Mouse (Mus musculus) c-Kit-positive CD71-positive TER-119-positive erythroid progenitor cells, embryonic 14.5 days (primary cell): ENCODE data around the gene Foxn1.
A peak's percentile ranks its signal among the peaks of the same experiment; 100 is the strongest.

Experiments
- DNase-seq: peaks from one replicate; pipeline ENCODE4 v3.0.0-alpha.2; 2013; ENCODE audit warnings: low spot score

Gene Foxn1

DNA sequence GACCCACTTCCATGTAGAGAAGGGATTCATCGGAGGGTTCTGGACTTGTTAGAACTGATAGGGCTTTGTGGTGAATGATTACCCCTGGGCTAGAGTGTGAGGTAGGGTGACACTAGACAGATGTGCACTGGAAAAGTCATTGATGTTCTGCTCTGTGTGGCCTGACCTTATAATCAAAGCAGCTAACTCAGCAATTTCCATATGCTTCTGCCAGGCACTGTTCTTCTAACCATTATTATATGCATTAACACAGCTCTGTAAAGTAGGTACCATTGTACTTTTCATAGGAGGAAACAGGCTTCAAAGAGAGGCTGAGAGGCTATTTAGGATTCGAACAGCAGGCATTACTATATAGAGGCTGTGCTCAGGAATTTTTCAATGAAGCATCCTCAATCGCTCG, 59.1 kb downstream of the Foxn1 start:
- no peak for DNase-seq

DNA sequence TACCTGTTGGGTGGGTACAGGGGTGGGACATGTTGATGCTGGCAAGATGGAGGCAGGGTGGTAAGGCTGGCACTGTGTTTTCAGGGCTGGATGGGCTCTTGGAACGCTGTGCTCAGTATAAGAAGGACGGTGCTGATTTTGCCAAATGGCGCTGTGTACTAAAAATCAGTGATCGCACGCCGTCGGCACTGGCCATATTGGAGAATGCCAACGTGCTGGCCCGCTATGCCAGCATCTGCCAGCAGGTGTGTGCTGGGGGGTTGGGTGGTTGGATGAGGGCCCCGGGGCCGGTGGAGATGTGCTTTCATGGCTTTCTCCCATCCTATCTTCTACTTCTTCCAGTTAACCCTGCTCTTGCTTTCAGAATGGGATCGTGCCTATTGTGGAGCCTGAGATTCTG, 61.4 kb downstream of the Foxn1 start:
- no peak for DNase-seq

DNA sequence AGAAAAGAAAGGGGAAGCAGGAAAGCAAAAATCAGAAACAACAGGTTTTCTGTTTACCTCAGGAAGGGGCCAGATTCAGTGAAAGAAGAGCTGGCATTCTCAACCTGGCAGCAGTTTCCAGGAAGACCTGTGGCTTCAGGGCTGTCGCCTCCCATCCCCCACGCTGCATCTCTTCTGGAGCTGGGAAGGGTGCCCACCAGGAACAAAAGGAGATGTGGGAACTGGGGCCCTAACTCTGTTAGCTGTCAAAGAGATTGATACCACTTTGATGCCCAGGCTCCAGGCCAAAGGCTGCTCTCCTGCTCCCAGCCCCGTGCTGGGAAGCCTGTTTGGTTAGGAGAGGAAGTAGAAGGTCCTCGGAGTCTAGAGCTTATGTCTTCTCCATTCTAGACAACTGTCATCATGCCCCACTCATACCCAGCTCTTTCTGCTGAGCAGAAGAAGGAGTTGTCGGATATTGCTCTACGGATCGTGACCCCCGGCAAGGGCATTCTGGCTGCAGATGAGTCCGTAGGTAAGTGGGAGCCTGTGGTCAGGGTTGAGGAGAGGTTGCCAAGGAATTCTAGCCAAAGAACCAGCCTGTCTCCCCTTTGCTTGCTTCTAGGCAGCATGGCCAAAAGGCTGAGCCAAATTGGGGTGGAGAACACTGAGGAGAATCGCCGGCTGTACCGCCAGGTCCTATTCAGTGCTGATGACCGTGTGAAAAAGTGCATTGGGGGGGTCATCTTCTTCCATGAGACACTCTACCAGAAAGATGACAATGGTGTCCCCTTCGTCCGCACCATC, 62.2 kb downstream of the Foxn1 start:
- no peak for DNase-seq

DNA sequence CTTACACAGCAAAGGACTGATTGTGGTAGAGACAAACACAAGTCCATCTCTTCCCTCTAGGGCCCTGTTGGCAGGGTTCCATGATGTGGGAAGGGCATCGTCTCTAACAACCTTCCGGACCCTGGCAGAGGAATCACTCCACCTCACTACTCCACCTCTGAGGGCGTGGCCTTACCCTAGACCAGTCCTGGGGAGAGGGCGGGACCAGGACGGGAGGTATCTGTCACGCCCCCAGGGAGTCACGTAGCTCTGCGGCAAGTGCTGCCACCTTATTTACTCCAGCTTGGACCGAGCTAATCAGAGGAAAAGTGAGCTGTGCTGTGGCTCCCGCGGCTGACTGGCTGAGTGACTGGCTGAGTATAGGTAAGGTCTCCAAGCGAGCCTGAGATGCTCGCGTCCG, 63.5 kb downstream of the Foxn1 start, which contains the start of gene Aldoc:
Gene Aldoc (plus strand): TSS at position 109 of the 400 bp plus-strand sequence.
- DNase-seq: peak; percentile 81

- no peak for DNase-seq
Observed at GRCm38 (mm10) chr11:78322076-78322831, 64.1 kb downstream of the Foxn1 start.

DNA sequence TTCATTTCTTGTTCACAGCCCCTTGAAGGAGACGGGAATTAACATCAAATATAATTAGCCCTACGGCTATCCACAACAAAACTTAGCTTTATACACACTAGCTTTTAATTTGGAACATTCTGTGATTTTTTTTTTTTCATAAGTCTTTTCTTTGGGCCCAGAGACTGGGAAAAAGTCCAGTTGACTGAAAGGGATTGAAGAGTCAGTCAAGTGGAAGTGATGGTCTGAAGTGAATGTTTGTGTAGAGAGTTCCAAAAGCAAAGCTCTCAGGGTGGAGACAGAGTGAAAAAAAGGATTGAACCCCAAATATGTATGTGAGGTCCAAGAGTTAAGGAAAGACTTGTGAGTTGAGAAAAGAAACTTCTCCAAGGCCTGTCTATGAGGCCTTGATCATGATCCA, 67.9 kb downstream of the Foxn1 start:
- no peak for DNase-seq

DNA sequence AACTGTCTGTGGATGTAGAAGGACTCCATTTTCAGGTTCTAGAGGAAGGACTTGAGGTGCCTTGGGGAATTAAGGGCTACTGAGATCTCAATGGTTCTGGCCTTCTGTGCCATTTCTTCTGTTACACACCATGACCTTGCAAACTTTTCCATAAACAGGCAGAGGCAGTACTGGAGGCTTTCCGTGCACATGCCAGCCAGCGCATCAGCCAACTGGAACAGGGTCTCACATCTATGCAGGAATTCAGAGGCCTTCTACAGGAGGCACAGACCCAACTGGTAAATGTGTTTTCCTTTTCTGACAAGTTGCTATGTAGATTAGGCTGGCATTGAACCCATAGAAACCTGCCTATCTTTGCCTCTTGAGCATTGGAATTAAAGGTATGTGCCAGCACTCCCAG, 72.7 kb downstream of the Foxn1 start:
- no peak for DNase-seq

DNA sequence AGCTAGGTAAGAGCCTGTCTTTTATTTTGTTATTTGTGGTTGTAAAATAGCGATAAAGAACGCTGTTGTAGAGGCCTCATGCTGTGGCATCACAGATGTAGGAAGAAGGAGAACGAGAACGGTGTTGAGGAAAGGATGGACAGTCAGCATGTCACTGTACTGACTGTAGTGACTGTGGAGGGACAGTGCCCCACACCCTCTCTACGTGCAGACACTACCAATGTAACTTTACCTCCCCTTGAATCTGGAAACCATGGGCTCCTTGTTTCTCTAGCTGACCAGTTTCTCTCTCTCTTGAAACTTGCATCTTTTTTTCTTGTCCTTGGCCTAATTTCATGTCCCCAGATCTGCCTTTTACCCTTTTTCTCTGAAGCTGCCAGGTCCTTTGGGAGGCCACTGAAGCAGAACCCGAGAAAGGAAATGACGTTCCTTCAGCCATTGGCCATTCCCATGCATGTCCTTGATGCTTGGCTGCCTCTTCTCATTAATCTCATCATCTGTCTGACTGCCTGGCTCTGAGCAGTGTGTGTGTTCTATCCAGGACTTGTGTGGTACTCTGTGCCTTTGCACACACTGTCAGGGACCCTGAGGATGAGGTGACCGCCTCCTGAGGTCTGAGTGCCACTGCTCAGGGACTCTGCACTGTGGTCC, 75.4 kb downstream of the Foxn1 start:
- no peak for DNase-seq
